8 mouse cellular contexts compared by ENCODE assay signal in genomic region chr13:31821050-31821449, GRCm38 (mm10). TPM values are rescaled to one million over a fixed set of nuclear protein-coding genes. Genes with fewer than 3 reads are reported as not detected.
DNase-seq lines count a peak whose midpoint lies in the region; ATAC-seq and TF ChIP-seq lines count a peak whose summit lies in the region.

No protein-coding gene starts in this region.

- H3K4me1 ChIP-seq in kidney, postnatal 0 days (replicated peaks; ENCODE audit: insufficient read depth, low read length): peaks cover 8% of the 10 kb centered on the region; the same call in 1 of the 2 replicates
- peaks cover 3% of the 10 kb centered on the region; the same call in 1 of the 2 replicates for H3K4me1 ChIP-seq in forebrain, embryonic 13.5 days
- H3K4me1 ChIP-seq in limb, embryonic 12.5 days (replicated peaks): peaks cover 81% of the 10 kb centered on the region
- H3K4me1 ChIP-seq in neural tube, embryonic 13.5 days (replicated peaks): peaks cover 25% of the 10 kb centered on the region

- H3K9me3 ChIP-seq in kidney, postnatal 0 days (replicated peaks; ENCODE audit: low read length): no peaks in the 10 kb centered on the region
- H3K9me3 ChIP-seq in forebrain, embryonic 13.5 days (replicated peaks): no peaks in the 10 kb centered on the region
- H3K9me3 ChIP-seq in limb, embryonic 12.5 days: no peaks in the 10 kb centered on the region
- no peaks in the 10 kb centered on the region for H3K9me3 ChIP-seq in neural tube, embryonic 13.5 days

- peak overlapping the region; percentile 41 for H3K9ac ChIP-seq in kidney, postnatal 0 days (ENCODE audit: low read depth, low read length)
- H3K9ac ChIP-seq in forebrain, embryonic 13.5 days: peak overlapping the region; percentile 31; the same call in 1 of the 2 replicates
- H3K9ac ChIP-seq in limb, embryonic 12.5 days (replicated peaks): peak overlapping the region; percentile 54; the same call in 1 of the 2 replicates
- H3K9ac ChIP-seq in neural tube, embryonic 13.5 days: peak overlapping the region; percentile 66

- peak overlapping the region; percentile 16 for H3K4me3 ChIP-seq in kidney, postnatal 0 days (replicated peaks; ENCODE audit: low read depth, low read length)
- H3K4me3 ChIP-seq in forebrain, embryonic 13.5 days: no peak overlapping the region
- peak overlapping the region; percentile 32 for H3K4me3 ChIP-seq in limb, embryonic 12.5 days (replicated peaks)
- H3K4me3 ChIP-seq in neural tube, embryonic 13.5 days: peak overlapping the region; percentile 27; the same call in 1 of the 2 replicates

- WGBS in kidney, postnatal 0 days: 42% methylated on average over 6 of the region's 6 CpGs
- WGBS in forebrain, embryonic 13.5 days: 23% methylated on average over 6 of the region's 6 CpGs
- 8% methylated on average over 6 of the region's 6 CpGs for WGBS in limb, embryonic 12.5 days
- 25% methylated on average over 6 of the region's 6 CpGs for WGBS in neural tube, embryonic 13.5 days

- no peak for TF ChIP-seq CTCF in kidney, postnatal 0 days (IDR thresholded peaks at IDR 0.05; ENCODE audit: low read depth)

- no peak for DNase-seq in kidney, postnatal 0 days (ENCODE audit: low spot score)
- no peak for DNase-seq in kidney, adult 9 months
- no peak for DNase-seq in adrenal gland, postnatal 4 days (ENCODE audit: low spot score in 2 of 2)
- no peak for DNase-seq in thymus, postnatal 4 days
- no peak for DNase-seq in thymus, postnatal 36 days

- ATAC-seq in kidney, postnatal 0 days (replicated peaks; ENCODE audit: low FRiP score, low read depth): no peak
- ATAC-seq in forebrain, embryonic 13.5 days: no peak; the same call in 1 of the 2 replicates
- no peak for ATAC-seq in limb, embryonic 12.5 days (ENCODE audit: insufficient number of reproducible peaks, insufficient read depth, low FRiP score, low TSS enrichment, low read depth)
- no peak for ATAC-seq in neural tube, embryonic 13.5 days (ENCODE audit: low read depth)

- no peaks in the 10 kb centered on the region for H3K36me3 ChIP-seq in kidney, postnatal 0 days (ENCODE audit: insufficient read depth, low read length)
- no peaks in the 10 kb centered on the region for H3K36me3 ChIP-seq in forebrain, embryonic 13.5 days (ENCODE audit: poor library complexity, severe bottlenecking)
- no peaks in the 10 kb centered on the region for H3K36me3 ChIP-seq in limb, embryonic 12.5 days
- no peaks in the 10 kb centered on the region for H3K36me3 ChIP-seq in neural tube, embryonic 13.5 days

- no peak overlapping the region for H3K27ac ChIP-seq in kidney, postnatal 0 days
- no peak overlapping the region for H3K27ac ChIP-seq in forebrain, embryonic 13.5 days
- peak overlapping the region; percentile 70; the same call in 1 of the 2 replicates for H3K27ac ChIP-seq in limb, embryonic 12.5 days
- H3K27ac ChIP-seq in neural tube, embryonic 13.5 days (replicated peaks): peak overlapping the region; percentile 24; the same call in 1 of the 2 replicates

- peak overlapping the region; percentile 55 for H3K4me2 ChIP-seq in kidney, postnatal 0 days (ENCODE audit: low read length)
- H3K4me2 ChIP-seq in forebrain, embryonic 13.5 days: peak overlapping the region; percentile 48
- H3K4me2 ChIP-seq in limb, embryonic 12.5 days: peak overlapping the region; percentile 57
- peak overlapping the region; percentile 50 for H3K4me2 ChIP-seq in neural tube, embryonic 13.5 days

- no peaks in the 10 kb centered on the region for H3K27me3 ChIP-seq in kidney, postnatal 0 days (ENCODE audit: insufficient read depth, low read length)
- H3K27me3 ChIP-seq in forebrain, embryonic 13.5 days: peaks cover 68% of the 10 kb centered on the region
- H3K27me3 ChIP-seq in limb, embryonic 12.5 days: peaks cover 71% of the 10 kb centered on the region
- peaks cover 70% of the 10 kb centered on the region for H3K27me3 ChIP-seq in neural tube, embryonic 13.5 days

RNA-seq across cellular contexts. Expression of gene Foxc1, which starts 14.6 kb away (rescaled TPM):
- polyA plus RNA-seq in kidney, postnatal 0 days (2015; fragmentation: Nextera tagmentation; extraction: Ambion mirVana): 5.7 and 7.6 TPM in 2 replicates
- polyA plus RNA-seq in forebrain, embryonic 13.5 days (2015; fragmentation: Nextera tagmentation; extraction: Ambion mirVana): 0.65 and 1.1 TPM in 2 replicates
- 7.5 and 8.5 TPM in 2 replicates for polyA plus RNA-seq in limb, embryonic 12.5 days (2016; fragmentation: Nextera tagmentation; extraction: Ambion mirVana)
- 2.4 and 2.6 TPM in 2 replicates for polyA plus RNA-seq in neural tube, embryonic 13.5 days (2015; fragmentation: Nextera tagmentation; extraction: Ambion mirVana)
- total RNA-seq in adrenal gland, postnatal 4 days (2021): 10 to 100 TPM in 1 of 2 experiments, 1 to 10 TPM in 1; 9.7 to 13.4 TPM

Comparison
In these comparisons a context has a peak if more than half of its experiments do, and no peak if none do; other contexts are left out.
1. H3K27ac ChIP-seq: peak in limb, embryonic 12.5 days (single experiment) and neural tube, embryonic 13.5 days (single experiment); none in kidney, postnatal 0 days (single experiment) and forebrain, embryonic 13.5 days (single experiment).
2. Peak in every context shown above with its lines, with median percentiles within 50 percentile points of each other: H3K4me2 ChIP-seq and H3K9ac ChIP-seq.